Mouse (Mus musculus) Patski (cell line): ENCODE data around the gene Numbl. TPM values are rescaled to one million over a fixed set of nuclear protein-coding genes. Genes with fewer than 3 reads are reported as not detected.

Source experiments
- ATAC-seq: fragments of 100-300 bp; one replicate; pipeline ENCODE4 v1.8.0; 2021
- CTCF ChIA-PET: fragments of 350-600 bp; sonication (Branson Sonifier 250); formaldehyde crosslinking; loops from one replicate; lab custom pipeline; 2022; ENCODE audit warnings: inconsistent platforms; lab: Charles Lee
- POLR2A ChIA-PET: fragments of 350-600 bp; sonication (Branson Sonifier 250); formaldehyde crosslinking; loops from one replicate; lab custom pipeline; 2022; ENCODE audit warnings: antibody characterized with exemption, inconsistent platforms; lab: Charles Lee
- DNase-seq: peaks from one replicate; pipeline ENCODE4 v3.0.0-alpha.2; 2011; ENCODE audit warnings: low read depth, low spot score
- H3K27me3 ChIP-seq: fragments of 371-371 bp; one replicate; pipeline ENCODE4 v1.5.1; 2021
- CTCF ChIP-seq: fragments of 100-300 bp; IDR thresholded peaks from one replicate; pipeline ENCODE4 v1.5.1; 2021
- in situ Hi-C: fragments of 300-500 bp; cut with MboI; formaldehyde crosslinking; loops from 3 replicates; pipeline ENCODE4 v1.11.1; 2018; ENCODE audit warnings: low pct_unique_long_range_greater_than_20kb, mixed read lengths
- polyA plus RNA-seq: library from polyadenylated mRNA; unstranded; gene quantifications from one replicate; pipeline ENCODE4 v1.2.3, GENCODE M21; 2021

The Numbl gene
- 9.6 TPM for polyA plus RNA-seq

DNA sequence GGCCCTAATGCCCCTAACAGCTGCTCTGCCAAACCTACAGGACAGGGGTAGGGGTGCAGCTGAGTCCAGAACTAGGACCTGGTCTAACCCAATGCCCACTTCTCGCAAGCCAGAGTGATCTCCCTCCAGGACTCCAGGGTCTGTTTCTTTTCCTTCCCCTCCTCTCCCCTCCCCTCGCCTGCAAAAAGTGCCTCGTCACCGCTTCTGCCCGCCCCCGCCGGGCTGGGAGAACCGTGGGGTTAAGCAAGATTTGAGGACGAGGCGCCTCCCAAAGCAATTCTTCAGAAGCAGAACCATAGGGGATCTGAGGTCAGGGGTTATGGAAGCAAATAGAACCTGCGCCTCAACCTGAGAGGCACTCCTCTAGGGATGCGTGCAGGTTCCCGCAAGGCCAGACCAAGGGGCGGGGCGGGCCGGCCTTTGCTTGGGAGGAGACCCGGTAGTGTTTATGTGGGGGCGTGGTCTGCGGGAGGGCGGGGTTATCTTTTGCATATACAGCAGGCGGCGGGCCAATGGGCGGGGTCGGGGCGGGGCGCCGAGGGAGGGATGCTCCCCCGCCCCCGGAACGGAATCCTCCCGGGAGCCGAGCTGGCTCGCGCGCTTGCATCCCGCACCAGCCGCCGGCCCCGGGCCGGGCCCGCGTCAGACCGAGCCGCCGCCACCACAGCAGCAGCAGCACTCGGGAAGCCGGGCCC lies at the start of gene Numbl:
Numbl (plus strand) TSS at position 229 of the 695 bp plus-strand sequence.
- peak; percentile 71 for ATAC-seq
- H3K27me3 ChIP-seq = no peaks in the 10 kb centered on the region
- ChIA-PET CTCF (no interaction called here), POLR2A (no interaction called here)
- in situ Hi-C loops = no loop called here
- TF ChIP-seq CTCF = no peak
- DNase-seq = peak; percentile 46

DNA sequence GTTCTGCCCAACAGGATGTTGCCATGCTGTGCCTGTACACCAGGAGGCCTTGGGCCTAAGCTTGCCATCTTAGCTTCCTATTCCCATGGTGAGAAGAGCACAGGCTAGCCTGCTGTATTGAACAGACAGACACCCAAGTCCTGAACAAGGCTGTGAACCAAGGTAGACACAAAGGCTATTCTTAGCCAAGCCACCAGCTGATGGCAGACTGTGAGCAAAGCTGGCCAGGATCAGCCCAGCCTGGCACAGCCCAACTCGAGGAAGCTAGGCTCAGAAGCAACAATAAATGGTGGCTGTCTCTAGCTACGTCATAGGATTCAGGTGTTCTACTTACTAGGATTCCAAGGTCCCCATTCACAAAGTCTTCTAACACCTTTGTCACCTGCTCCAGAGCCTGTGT lies 45.6 kb upstream of the Numbl start:
- H3K27me3 ChIP-seq = no peaks in the 10 kb centered on the region
- TF ChIP-seq CTCF = no peak
- ChIA-PET POLR2A (no interaction called here), CTCF (no interaction called here)
- DNase-seq (no peak), ATAC-seq (no peak)
- in situ Hi-C loops = no loop called here

DNA sequence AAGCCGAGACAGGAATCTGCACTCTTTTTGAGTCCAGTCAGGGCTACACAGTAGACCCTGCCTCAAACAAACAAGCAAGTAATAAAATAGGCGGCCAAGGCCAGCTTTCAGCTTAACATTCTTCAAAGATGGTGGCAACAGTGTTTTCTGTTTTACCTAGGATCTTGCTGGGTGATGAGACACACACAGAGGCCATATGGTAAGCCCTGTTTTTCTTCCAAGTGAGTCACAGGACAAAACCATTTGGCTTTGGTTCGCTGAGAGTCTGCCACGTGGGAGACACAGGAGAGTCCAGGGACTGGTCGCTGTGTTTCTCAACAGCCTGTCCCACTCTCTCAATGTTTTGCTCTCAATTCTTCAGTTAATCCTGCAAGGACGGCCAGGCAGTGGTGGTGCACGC lies 39.6 kb upstream of the Numbl start:
- TF ChIP-seq CTCF = no peak

DNA sequence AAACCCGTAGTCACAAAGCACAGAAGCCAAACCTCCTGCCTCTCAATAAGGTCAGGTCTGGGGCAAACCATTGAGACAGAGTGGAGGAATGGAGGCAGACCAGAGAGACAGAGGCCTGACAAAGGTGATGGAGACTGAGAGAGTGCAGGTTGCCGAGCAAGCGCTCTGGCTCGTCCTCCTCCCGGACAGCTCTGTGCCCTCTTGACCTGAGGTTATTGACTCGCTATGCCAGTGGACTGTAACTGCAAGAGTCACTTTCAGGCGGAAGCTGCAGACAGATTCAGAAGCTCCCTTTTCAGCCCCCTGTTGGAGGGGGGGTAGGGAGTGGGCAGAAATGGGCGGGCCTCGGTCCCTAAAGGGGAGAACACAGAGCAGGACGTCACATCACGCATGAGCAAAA lies 38.3 kb upstream of the Numbl start:
- no peaks in the 10 kb centered on the region for H3K27me3 ChIP-seq
- in situ Hi-C loops = no loop called here
- TF ChIP-seq CTCF = no peak
- no peak for ATAC-seq
- CTCF ChIA-PET = interaction anchor here (1.5 kb wide), 1 partner anchor 11 kb away, joined by 4 read pairs; no protein-coding TSS in a partner anchor
- POLR2A ChIA-PET = no interaction called here
- DNase-seq = no peak

More for the DNA sequence above, 39.6 kb upstream of the Numbl start:
- in situ Hi-C loops = no loop called here
- CTCF ChIA-PET = no interaction called here
- POLR2A ChIA-PET = no interaction called here
- DNase-seq = no peak
- peak; percentile 35 for ATAC-seq
- H3K27me3 ChIP-seq = no peaks in the 10 kb centered on the region

DNA sequence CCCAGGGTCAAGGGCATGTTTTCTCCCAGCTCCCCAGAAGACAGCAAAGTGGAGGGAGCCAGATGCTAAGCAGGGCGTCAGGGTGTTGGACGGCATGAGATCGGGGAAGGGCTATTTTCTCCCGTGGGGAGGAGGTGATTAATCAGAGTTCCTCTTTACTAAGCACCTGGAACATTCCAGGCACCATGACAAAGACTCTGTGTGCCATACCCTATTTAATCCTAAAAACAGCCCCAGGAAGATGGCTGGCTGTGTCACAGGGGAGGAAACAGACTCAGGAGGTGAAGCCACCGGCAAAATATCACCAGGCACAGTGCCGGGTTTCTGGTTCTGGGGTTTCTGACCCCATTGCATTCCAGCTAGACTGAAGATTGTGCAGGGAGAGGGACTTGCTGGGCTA lies 36.3 kb upstream of the Numbl start:
- TF ChIP-seq CTCF = no peak
- ChIA-PET POLR2A (no interaction called here), CTCF (interaction anchor here (1.3 to 1.6 kb wide), 2 partner anchors 11 to 13 kb away, joined by 3 read pairs; partner anchors contain the start of gene Coq8b)
- ATAC-seq = peak; percentile 23
- H3K27me3 ChIP-seq = no peaks in the 10 kb centered on the region
- DNase-seq = no peak
- in situ Hi-C loops = no loop called here

DNA sequence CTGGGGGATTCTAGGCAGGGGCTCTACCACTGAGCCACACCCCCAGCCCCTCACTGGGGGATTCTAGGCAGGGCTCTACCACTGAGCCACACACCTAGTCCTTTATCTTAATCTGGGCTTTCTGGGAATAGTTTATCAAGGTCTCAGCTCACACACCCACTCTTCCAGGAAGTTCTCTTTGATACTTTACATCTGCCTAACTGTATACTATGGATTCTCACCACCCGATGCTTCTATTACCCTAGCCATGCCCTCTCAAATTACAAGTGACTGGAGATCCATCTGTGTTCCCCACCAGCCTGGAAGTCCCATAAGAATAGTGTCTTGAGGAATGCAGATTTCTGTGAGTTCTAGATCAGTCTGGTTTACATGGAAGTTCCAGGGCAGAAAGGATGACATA lies 35.7 kb upstream of the Numbl start:
- in situ Hi-C loops = no loop called here
- ChIA-PET CTCF (interaction anchor here (1.6 kb wide), 1 partner anchor 10 kb away, joined by 3 read pairs; the partner anchor contains the start of gene Coq8b), POLR2A (no interaction called here)
- TF ChIP-seq CTCF = no peak
- no peak for ATAC-seq
- DNase-seq = no peak
- H3K27me3 ChIP-seq = no peaks in the 10 kb centered on the region

DNA sequence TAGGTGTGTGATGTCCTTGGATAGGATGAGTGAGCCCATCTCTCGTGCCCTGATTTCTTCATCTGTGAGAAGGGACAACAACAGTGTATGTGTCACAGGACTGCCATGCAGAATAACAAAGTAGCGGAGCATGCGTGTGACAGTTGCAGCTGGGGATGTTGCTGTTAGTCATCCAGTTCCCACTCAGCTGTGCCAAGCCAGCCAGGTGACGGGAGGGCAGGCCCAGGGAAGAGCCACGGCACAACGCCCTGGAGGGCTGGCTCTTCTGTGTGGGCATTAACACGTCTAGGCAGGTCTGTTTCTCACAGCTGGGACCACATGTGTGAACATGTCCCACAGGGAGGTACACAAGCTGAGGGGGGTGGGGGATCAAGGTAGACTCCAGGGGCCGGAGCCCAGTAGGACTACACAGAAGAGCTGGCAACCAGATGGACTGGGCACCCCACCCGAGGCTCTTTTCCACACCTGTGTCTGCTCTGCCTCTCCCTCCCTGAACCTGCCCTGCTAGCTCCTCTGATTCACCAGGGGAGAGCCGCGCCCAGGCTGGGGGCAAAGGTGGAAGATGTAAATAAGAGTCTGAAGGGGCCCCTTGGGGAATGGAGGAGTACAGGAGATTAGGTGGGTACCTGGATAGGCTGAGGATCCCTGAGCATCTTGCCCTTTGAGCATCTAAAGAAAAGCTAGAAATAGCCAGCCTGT lies 33.2 kb upstream of the Numbl start:
- TF ChIP-seq CTCF = no peak
- DNase-seq (no peak), ATAC-seq (no peak)
- no peaks in the 10 kb centered on the region for H3K27me3 ChIP-seq
- POLR2A ChIA-PET = interaction anchor here (1.5 kb wide), 1 partner anchor 58 kb away, joined by 5 read pairs; the partner anchor contains the start of gene Egln2
- in situ Hi-C loops = no loop called here
- CTCF ChIA-PET = no interaction called here

DNA sequence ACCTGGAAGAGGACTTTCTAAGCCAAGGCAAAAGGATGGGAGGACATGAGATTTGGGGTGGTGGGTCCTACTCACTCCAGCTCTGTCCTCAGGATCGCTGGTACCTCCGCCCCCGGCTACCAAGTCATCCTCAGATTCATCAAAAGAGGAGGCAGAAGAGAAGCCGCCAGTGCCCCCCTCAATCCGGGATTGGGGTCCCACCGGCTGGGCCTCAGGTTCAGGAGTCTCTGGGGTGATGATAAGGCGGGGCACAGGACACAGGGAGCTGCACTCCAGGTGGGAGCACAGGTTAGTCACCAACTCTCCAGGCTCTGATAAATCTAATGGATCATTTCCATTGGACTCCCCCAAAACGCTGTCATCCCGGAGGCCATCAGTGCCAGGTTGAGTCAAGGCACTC lies 31.0 kb upstream of the Numbl start:
- H3K27me3 ChIP-seq = no peaks in the 10 kb centered on the region
- in situ Hi-C loops = no loop called here
- ATAC-seq (no peak), DNase-seq (no peak)
- no peak for TF ChIP-seq CTCF
- CTCF ChIA-PET = interaction anchor here (0.8 kb wide), 1 partner anchor 11 kb away, joined by 3 read pairs; no protein-coding TSS in a partner anchor
- POLR2A ChIA-PET = no interaction called here

DNA sequence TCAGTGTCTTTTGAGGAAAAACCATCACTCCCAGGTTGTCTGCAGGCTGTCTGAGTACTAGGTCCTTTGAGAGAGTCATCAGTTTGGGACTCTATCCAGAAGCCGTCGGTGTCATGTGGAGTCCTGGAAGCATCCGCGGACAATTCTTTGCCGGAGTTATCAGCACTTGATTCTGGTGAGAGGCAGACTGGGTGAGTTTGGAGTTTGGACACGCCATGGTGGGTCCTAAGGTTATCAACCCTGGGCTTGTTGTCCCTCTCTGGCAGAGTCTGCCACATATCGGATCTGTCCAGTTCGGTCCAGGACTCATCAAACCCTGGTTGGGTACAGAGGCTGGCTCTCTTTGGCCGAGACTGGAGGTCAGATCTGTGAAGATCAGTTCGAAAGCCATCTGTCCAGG lies 30.6 kb upstream of the Numbl start:
- no peak for DNase-seq
- TF ChIP-seq CTCF = no peak
- ATAC-seq = peak; percentile 3
- ChIA-PET CTCF (interaction anchor here (0.8 kb wide), 1 partner anchor 12 kb away, joined by 3 read pairs; no protein-coding TSS in a partner anchor), POLR2A (interaction anchor here (0.9 kb wide), 1 partner anchor 64 kb away, joined by 4 read pairs; no protein-coding TSS in a partner anchor)
- in situ Hi-C loops = no loop called here
- H3K27me3 ChIP-seq = no peaks in the 10 kb centered on the region

DNA sequence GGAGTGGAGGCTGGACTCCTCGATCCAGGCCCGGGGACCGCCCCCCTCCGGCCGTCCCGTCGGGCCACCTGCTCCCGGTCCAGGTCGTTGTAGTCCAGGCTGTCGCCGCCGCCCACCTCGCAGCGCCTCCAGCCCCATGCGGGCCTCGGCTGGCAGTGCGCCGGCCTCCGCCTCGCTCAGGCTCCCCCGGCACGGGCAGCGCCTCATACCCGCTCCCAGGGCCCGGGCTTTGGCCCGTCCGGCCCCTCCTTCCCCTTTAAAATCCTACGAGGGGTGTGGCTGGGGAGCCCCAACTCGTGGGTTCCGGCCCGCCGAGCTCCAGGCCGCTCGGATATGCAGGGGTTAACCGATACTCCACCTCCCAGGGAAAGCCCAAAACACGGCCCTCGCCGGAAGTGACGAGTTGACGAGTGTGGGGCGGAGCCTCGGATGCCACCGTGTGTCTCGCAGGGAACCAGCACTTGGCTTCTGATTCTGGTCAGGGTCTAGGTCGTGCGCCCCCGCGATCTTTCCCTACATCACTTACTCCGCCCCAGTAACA lies 29.9 kb upstream of the Numbl start, which contains the start of gene Itpkc:
Itpkc (minus strand) TSS at position 381 of the 541 bp plus-strand sequence.
- POLR2A ChIA-PET = interaction anchor here (0.9 kb wide), 1 partner anchor 65 kb away, joined by 4 read pairs; no protein-coding TSS in a partner anchor
- no peak for TF ChIP-seq CTCF

More for the DNA sequence above, 29.9 kb upstream of the Numbl start, which contains the start of gene Itpkc:
- DNase-seq (no peak), ATAC-seq (peak; percentile 54)
- no peaks in the 10 kb centered on the region for H3K27me3 ChIP-seq
- CTCF ChIA-PET = no interaction called here
- in situ Hi-C loops = no loop called here
